Mouse (Mus musculus) cerebellum, adult 8-10 months (tissue): ENCODE measurements around the gene Ccdc175.

Source experiments
- DNase-seq: peaks from one replicate; pipeline ENCODE4 v3.0.0; 2022

Ccdc175 gene

GRCm38 (mm10) chr12:72184929-72185328 lies at the start of gene Ccdc175:
Gene Ccdc175 (minus strand): TSS chr12:72185029.
- no peak for DNase-seq

GRCm38 (mm10) chr12:72234151-72234550 lies 49.3 kb upstream of the Ccdc175 start:
- peak; percentile 37 for DNase-seq

- DNase-seq: peak; percentile 84
Observed at GRCm38 (mm10) chr12:72232826-72233790, 48.3 kb upstream of the Ccdc175 start.

GRCm38 (mm10) chr12:72232176-72232575 lies 47.3 kb upstream of the Ccdc175 start:
- DNase-seq: peak; percentile 29

GRCm38 (mm10) chr12:72229451-72230196 lies 44.8 kb upstream of the Ccdc175 start:
- peak; percentile 39 for DNase-seq

- DNase-seq: no peak
Observed at GRCm38 (mm10) chr12:72227731-72228130, 42.9 kb upstream of the Ccdc175 start.

GRCm38 (mm10) chr12:72225371-72225770 lies 40.5 kb upstream of the Ccdc175 start:
- no peak for DNase-seq

DNA sequence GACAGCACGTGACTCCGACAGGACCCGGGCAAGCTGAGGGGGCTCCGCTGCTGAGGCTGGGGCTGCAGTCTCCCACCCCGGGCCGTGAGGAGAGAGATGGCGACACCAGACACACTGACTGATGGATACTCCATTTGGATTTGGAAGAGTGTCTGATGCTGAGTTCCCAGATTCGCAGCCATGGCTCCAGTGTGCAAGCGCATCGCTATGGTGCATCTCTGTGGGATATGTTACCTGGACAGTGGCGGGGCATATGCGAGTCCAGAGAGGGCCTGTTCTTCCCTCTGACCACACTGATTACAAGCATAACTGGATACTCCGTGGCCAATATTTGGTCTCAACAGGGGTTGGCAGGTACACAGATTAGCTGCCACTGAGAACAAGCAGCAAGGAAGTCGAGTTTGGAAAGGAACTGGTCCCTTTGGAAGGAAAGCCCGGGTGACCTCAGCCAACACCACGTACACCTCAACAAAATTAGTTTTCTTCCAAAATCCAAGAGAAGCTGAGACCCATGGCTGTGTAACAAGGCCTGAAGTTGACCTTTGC lies 38.8 kb upstream of the Ccdc175 start:
- no peak for DNase-seq

DNA sequence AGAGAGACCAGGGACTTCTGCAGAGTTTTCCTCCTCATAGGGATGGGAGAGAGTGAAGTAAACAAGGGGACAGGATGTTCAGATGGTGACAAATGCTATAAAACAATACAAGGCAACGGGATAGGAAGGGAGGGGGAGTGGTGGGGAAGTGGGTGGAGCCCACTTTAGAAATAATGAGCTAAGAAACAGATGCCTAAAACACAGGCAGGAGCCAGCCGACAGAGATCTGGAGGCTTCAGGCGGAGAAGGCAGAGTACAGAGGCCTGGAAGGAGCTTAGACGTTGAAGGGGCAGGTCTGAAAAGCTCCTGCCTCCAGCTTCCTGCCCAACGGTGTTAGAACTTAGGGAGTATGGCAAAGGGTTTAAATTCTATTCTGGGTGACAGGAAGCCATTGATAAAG lies 28.7 kb upstream of the Ccdc175 start:
- DNase-seq: no peak

DNA sequence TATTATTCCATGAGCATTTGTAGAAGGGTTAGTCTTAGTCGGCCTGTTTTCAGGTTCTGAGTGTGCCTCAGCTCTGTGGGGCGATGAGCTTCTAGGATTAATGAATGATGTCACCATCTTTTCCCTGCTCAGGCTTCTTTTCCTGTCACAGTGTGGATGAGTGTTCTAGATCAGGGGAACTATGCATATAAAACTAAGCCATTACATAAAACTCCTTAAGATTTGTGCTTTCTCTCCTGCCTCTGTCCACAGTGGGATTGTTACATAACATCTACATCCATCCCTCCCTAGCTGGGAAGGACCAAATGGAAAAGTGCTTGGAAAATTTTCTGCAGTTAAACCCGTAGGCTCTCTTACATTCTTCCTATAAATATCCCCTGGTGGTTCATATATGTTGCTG lies 16.0 kb upstream of the Ccdc175 start:
- DNase-seq: no peak

DNA sequence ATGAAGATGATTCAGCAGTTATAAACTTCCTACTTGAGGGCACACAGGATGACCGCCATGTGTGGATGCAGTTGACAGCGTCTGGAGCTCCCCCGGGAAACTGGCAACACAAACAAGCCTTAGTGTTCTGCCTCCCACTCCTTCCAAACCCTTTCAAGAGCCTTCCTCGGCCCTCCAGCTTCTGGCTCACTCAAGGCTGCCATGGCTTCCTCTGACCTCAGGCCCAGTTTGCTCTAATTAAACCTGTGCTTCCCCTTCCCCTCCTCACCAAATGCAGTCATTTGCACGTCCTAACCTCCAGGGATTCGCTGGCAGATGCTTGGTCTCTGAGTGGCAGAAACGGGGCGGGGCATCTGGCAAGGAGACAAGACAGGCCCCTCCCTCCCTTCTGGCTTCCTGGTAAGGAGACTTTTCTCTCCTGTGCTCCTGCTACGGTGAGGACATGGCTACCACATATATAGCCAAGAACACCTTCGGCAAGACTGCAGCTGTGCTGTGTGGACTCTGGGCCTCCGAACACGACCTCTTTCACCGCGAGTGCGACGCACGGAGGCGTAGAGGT lies 13.2 kb upstream of the Ccdc175 start:
- DNase-seq: no peak

DNA sequence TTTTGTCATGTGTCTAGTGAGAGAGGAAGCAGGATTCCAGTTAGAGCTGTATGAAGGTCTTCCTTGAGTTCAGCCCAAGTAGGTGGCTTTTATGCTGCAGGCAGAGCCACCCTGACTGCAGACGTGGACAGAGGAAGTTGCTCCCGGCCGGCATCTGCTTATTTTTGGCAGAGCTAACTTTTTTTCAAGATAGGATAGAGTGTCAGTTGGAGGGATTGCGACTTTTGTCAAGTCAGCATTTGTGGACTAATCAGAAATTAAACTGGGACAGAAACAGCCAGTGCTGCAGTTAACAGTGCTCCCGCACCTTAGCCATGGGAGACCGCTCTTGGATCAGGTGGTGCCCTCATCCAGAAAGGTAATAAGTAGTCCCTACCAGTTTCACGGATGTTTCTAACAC lies 12.6 kb upstream of the Ccdc175 start:
- no peak for DNase-seq

DNA sequence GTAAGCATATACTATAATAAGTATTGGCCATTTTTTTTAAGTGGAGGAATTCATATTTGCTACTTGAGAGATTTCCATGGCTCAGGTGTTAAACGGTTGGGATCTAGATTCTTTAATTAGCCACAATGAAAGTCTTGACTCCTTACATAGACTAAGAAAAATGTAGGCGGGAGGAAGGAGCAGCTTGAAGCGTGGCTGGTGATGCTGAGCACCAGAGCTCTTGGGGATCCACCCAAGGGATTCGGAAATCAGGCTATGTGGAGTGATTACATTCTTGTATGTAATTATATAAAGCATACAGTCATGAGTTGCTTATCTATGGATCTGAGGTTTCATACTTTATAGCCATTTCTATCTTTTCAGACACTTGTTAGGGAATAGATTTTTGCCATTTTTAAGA lies 5.3 kb downstream of the Ccdc175 start:
- no peak for DNase-seq

- DNase-seq: peak; percentile 22
Observed at GRCm38 (mm10) chr12:72178322-72178721, 6.5 kb downstream of the Ccdc175 start.

DNA sequence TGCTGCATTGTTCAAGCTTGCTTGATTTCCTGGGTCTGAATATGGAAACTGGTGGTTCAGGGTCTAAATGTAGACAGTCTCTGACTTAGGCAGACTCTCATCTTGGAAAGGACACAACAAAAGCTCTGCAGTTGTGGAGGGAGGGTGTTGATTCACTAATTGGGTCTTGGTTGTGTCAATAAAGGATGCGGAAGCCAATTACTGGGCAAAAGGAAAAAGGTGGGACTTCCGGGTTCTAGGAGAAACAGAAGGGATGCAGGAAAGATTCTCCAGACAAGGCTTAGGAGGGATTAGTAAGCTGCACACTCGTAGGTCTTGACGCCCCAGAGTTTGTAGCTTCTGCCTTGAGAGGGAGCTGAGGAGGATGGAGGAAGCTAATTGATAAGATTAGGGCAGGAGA lies 26.4 kb downstream of the Ccdc175 start:
- no peak for DNase-seq

DNA sequence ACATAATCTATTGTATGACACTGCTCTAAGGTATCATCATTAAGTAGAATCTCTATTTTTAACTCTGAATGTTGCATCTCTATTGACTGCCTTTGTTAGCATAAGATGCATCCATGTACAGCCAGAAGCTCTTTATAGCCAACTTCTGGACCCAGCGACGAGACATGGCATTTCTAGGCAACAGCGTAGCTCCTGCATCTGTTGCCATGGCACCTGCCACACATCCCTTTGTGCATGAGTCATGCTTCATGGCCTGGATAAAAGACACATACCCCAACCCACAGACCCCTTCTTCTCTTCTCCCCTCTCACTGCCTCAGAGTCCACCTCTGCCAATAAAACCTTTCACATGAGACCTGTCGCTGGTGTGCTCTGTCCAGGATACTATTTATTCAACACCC lies 34.0 kb downstream of the Ccdc175 start:
- DNase-seq: no peak

GRCm38 (mm10) chr12:72129203-72129602 lies 55.6 kb downstream of the Ccdc175 start:
- DNase-seq: no peak

GRCm38 (mm10) chr12:72115686-72116345 lies 69.0 kb downstream of the Ccdc175 start:
- DNase-seq: no peak

DNA sequence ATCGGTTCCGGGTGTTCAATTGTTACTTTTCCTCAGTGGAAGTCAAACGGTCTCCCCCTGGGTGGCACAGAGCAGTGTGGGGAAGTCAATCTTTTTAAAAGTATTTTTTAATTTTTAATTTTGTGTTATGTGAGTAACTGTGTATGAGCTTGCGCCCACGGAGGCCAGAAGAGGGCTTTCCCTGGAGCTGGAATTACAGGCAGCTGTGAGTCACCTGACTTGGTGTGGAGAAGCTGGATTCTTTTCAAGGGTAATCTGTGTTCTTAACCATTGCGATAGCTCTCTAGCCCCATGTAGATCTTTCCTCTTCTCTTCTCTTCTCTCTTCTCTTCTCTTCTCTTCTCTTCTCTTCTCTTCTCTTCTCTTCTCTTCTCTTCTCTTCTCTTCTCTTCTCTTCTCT lies 69.7 kb downstream of the Ccdc175 start:
- no peak for DNase-seq

- DNase-seq: peak; percentile 78
Observed at GRCm38 (mm10) chr12:72104525-72105281, 80.1 kb downstream of the Ccdc175 start.

GRCm38 (mm10) chr12:72104027-72104426 lies 80.8 kb downstream of the Ccdc175 start:
- DNase-seq: no peak

DNA sequence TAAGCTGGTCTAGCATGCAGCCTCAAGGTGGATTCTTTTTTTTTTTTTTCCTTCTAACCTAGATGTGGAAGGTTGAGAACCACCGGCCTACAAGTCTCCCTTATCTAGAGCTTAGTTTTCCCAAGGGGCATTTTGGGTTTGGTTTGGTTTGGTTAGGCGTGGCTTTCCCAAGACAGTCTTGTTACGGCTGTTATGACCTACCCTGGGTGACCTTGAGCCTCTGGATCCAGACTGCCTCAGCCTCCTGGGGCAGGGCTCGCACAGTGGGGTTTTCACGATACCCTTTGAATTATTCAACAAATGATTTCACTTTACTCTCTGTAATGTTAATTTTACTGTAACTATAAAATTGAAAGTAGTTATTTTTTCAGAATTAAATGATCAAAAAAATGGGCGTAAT lies 82.1 kb downstream of the Ccdc175 start:
- DNase-seq: no peak
